Mouse (Mus musculus): Measurements from ENCODE around the gene Cep250.

- no peak for TF ChIP-seq POLR2A (IDR thresholded peaks at IDR 0.05; ENCODE audit: low read depth, low read length)
- no peak for TF ChIP-seq CTCF (conservative IDR thresholded peaks at IDR 0.05; ENCODE audit: insufficient read depth, insufficient read length, low read depth, low read length)
Measured at GRCm38 (mm10) chr2:155947390-155948002, 8.8 kb upstream of the Cep250 start.

Measured in kidney, adult 2 months (tissue).